Mouse (Mus musculus) frontal cortex, postnatal 14 days (tissue): ENCODE measurements around the gene Epx.
"Not testable (repeated sequence)": the region's sequence is repeated elsewhere in the genome, so short reads cannot be mapped to it uniquely, and the experiment has no call there.

ENCODE experiments used
- DNase-seq, 2 experiments: peaks; one replicate each; pipeline ENCODE4 v3.0.0; 2022; ENCODE audit warnings: low spot score in 2 of 2

The Epx gene

GRCm38 (mm10) chr11:87875436-87875835 lies at the start of gene Epx:
TSS of gene Epx (minus strand) at chr11:87875536.
- DNase-seq, result no peak

- no peak for DNase-seq
These were observed 45.6 kb upstream of the Epx start, which contains the start of gene Olfr464 for GRCm38 (mm10) chr11:87920966-87921365. TSS of gene Olfr464 (minus strand) at chr11:87920967.

- DNase-seq, result no peak
These were observed 45.0 kb upstream of the Epx start for GRCm38 (mm10) chr11:87920301-87920700.

- no peak for DNase-seq
These were observed 40.7 kb upstream of the Epx start for GRCm38 (mm10) chr11:87916005-87916404.

GRCm38 (mm10) chr11:87904331-87904730 lies 29.0 kb upstream of the Epx start:
- no peak for DNase-seq

GRCm38 (mm10) chr11:87897287-87897686 lies 22.0 kb upstream of the Epx start, which contains the start of gene Olfr463:
TSS of gene Olfr463 (minus strand) at chr11:87897387.
- DNase-seq, result no peak

GRCm38 (mm10) chr11:87892168-87892567 lies 16.8 kb upstream of the Epx start, which contains the start of gene Olfr462:
TSS of gene Olfr462 (minus strand) at chr11:87892268.
- DNase-seq, result no peak

GRCm38 (mm10) chr11:87884856-87885255 lies 9.5 kb upstream of the Epx start:
- DNase-seq, result no peak

GRCm38 (mm10) chr11:87883493-87883892 lies 8.2 kb upstream of the Epx start:
- DNase-seq, result no peak

- DNase-seq, result no peak
These were observed 6.4 kb upstream of the Epx start for GRCm38 (mm10) chr11:87881714-87882113.

GRCm38 (mm10) chr11:87879826-87880225 lies 4.5 kb upstream of the Epx start:
- no peak for DNase-seq

GRCm38 (mm10) chr11:87871766-87872165 lies 3.6 kb downstream of the Epx start:
- DNase-seq, result no peak

- DNase-seq, result no peak
These were observed 5.2 kb downstream of the Epx start for GRCm38 (mm10) chr11:87870096-87870495.

GRCm38 (mm10) chr11:87866891-87867290 lies 8.4 kb downstream of the Epx start:
- not testable (repeated sequence) for DNase-seq

- DNase-seq, result no peak
These were observed 12.5 kb downstream of the Epx start for GRCm38 (mm10) chr11:87862805-87863204.

GRCm38 (mm10) chr11:87860426-87860825 lies 14.9 kb downstream of the Epx start:
- no peak for DNase-seq

GRCm38 (mm10) chr11:87859273-87859672 lies 16.1 kb downstream of the Epx start:
- DNase-seq, result no peak

- DNase-seq, result no peak
These were observed 20.8 kb downstream of the Epx start for GRCm38 (mm10) chr11:87854550-87854949.

GRCm38 (mm10) chr11:87853597-87853954 lies 21.8 kb downstream of the Epx start:
- peak in 1 of 2 experiments; percentile 18 for DNase-seq

GRCm38 (mm10) chr11:87852690-87853596 lies 22.4 kb downstream of the Epx start, which contains the start of gene Mks1:
TSS of gene Mks1 (plus strand) at chr11:87853215.
- peak; percentile 80 to 87 for DNase-seq

GRCm38 (mm10) chr11:87847884-87848283 lies 27.5 kb downstream of the Epx start:
- no peak for DNase-seq

- DNase-seq, result no peak
These were observed 28.3 kb downstream of the Epx start for GRCm38 (mm10) chr11:87846968-87847600.

GRCm38 (mm10) chr11:87841436-87841835 lies 33.9 kb downstream of the Epx start:
- no peak for DNase-seq
